Mouse (Mus musculus): ENCODE results near the gene Tmx2. TPM values are rescaled to one million over a fixed set of nuclear protein-coding genes. Genes with fewer than 3 reads are reported as not detected.
"Not testable (repeated sequence)": the region's sequence is repeated elsewhere in the genome, so short reads cannot be mapped to it uniquely, and the experiment has no call there.

The Tmx2 gene
- 90.0 TPM for polyA plus RNA-seq (2012; fragmentation: generic; extraction: Trizol)
- long read RNA-seq, experiment 1, transcript Tmx2-201 (8 exons, 1,977 nt): major isoform, 91 of 106 reads
- long read RNA-seq, experiment 1, transcript Tmx2-202 (7 exons, 1,926 nt): minor isoform, 6 of 106 reads
- long read RNA-seq, experiment 1, partial matches to known transcripts: 1 of 106 reads
- long read RNA-seq, experiment 1, other reads (novel, unspliced or antisense): 8 of 106 reads
- long read RNA-seq, experiment 2, transcript Tmx2-201 (8 exons, 1,977 nt): major isoform, 373 of 406 reads
- long read RNA-seq, experiment 2, transcript Tmx2-202 (7 exons, 1,926 nt): minor isoform, 13 of 406 reads
- long read RNA-seq, experiment 2, partial matches to known transcripts: 6 of 406 reads
- long read RNA-seq, experiment 2, other reads (novel, unspliced or antisense): 14 of 406 reads

DNA sequence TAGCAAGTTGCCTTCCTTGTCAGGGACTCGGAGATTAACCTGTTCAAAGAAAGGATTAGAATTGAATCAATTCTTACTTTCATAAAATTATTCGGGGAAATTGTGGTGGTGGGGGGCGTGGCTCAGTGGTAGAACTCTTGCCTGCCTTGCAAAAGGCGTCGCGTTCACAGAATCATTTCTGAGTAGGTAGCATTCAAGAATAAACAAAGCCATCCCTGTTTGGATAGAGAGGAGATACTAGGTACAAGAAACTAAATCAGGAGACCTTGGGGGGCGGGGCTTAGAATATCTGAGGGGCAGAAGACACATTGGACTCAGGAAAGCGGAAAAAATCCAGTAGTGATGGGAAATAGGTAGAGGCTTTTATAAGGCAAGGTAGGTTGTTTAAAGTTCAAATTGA is at the start of gene Tmx2:
Tmx2 (minus strand) TSS at position 125 of the 400 bp plus-strand sequence.
- Histone ChIP-seq H3ac (ENCODE audit: control insufficient read depth, insufficient read length, low read depth) (peak within 1 kb of the TSS; percentile 79), H3K36me3 (ENCODE audit: control insufficient read depth, insufficient read depth) (peaks cover 27% of the 10 kb centered on the region), H3K79me3 (ENCODE audit: low read depth) (peaks cover 25% of the 10 kb centered on the region), H3K79me2 (ENCODE audit: control insufficient read depth, insufficient read depth) (peaks cover 47% of the 10 kb centered on the region), H3K4me3 (ENCODE audit: insufficient read depth, poor library complexity, severe bottlenecking) (peak within 1 kb of the TSS; percentile 98), H3K27me3 (ENCODE audit: control insufficient read depth, insufficient read depth, insufficient read length) (no peaks in the 10 kb centered on the region)
- TF ChIP-seq MYOD1 (IDR thresholded peaks at IDR 0.05; ENCODE audit: control insufficient read depth, insufficient read length, low read depth) (no peak), FOSL1 (IDR thresholded peaks at IDR 0.05; ENCODE audit: insufficient read depth, low read length, poor library complexity, severe bottlenecking) (no peak)

DNA sequence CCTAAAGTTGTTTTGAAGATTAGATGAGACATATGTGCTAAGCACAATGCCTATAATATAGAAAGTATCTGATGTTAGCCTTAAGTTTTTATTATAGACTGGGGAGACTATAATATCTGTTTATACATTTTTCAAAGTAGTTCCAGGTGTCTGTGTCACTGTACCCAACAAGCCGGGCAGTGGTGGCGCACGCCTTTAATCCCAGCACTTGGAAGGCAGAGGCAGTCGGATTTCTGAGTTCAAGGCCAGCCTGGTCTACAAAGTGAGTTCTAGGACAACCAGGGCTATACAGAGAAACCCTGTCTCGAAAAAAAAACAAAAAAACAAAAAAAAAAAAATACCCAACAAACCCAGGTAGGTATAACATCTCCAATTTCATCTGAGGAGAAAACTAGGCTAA is 49.3 kb upstream of the Tmx2 start:
- peaks cover 36% of the 10 kb centered on the region for H3K79me2 ChIP-seq (ENCODE audit: control insufficient read depth, insufficient read depth)
- H3K27me3 ChIP-seq (ENCODE audit: control insufficient read depth, insufficient read depth, insufficient read length); H3K4me3 ChIP-seq (ENCODE audit: insufficient read depth, poor library complexity, severe bottlenecking); H3ac ChIP-seq (ENCODE audit: control insufficient read depth, insufficient read length, low read depth): not testable (repeated sequence)
- peaks cover 24% of the 10 kb centered on the region for H3K79me3 ChIP-seq (ENCODE audit: low read depth)
- peaks cover 29% of the 10 kb centered on the region for H3K36me3 ChIP-seq (ENCODE audit: control insufficient read depth, insufficient read depth)

DNA sequence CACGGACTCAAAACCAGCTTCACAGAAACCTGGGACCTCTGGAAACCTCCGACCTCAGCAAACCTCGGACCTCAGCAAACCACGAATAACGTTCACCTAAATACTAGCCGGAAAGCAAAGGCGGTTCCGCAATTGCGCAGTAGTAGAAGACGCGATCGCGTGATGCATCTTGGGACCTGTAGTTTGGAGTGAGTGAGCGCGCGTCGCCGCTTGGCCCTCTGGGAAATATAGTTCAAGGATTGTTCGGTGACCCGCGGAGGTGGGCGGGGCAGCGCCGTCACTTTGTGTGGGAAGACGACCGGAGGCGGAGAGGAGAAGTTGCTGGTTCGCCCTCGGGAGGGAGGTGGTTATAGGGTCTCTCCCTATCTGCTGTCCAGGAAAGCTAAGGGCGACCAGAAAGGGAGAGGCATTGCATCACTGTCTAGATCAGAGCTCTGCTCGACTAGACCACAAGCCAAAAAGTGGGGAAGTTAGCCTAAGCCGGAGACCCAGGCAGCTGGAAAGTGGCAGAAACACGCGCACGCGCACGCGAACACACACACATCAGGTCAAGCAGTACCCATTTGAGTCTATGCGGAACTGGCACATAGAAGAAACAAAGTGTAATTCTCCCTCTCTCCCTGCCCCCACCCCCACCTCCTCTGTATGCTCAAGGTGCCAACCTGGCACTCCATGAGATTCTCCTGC is 48.4 kb upstream of the Tmx2 start, which contains the start of gene Clp1:
Clp1 (minus strand) TSS at position 179 of the 687 bp plus-strand sequence.
- TF ChIP-seq MAX (IDR thresholded peaks at IDR 0.05) (no peak), MYOG (IDR thresholded peaks at IDR 0.05; ENCODE audit: control insufficient read depth, extremely low read depth, insufficient read length) (no peak), USF1 (IDR thresholded peaks at IDR 0.05; ENCODE audit: low read depth) (no peak), FOSL1 (IDR thresholded peaks at IDR 0.05; ENCODE audit: insufficient read depth, low read length, poor library complexity, severe bottlenecking) (no peak), CTCF (IDR thresholded peaks at IDR 0.05; ENCODE audit: control insufficient read depth, insufficient read depth, insufficient read length) (no peak), MYOD1 (IDR thresholded peaks at IDR 0.05; ENCODE audit: control insufficient read depth, insufficient read length, low read depth) (no peak), CEBPB (IDR thresholded peaks at IDR 0.05; ENCODE audit: low read depth) (no peak)
- peaks cover 36% of the 10 kb centered on the region for H3K79me2 ChIP-seq (ENCODE audit: control insufficient read depth, insufficient read depth)
- peak within 1 kb of the TSS; percentile 86 for H3K4me3 ChIP-seq (ENCODE audit: insufficient read depth, poor library complexity, severe bottlenecking)
- no peaks in the 10 kb centered on the region for H3K27me3 ChIP-seq (ENCODE audit: control insufficient read depth, insufficient read depth, insufficient read length)
- peak within 1 kb of the TSS; percentile 54 for H3ac ChIP-seq (ENCODE audit: control insufficient read depth, insufficient read length, low read depth)
- peaks cover 32% of the 10 kb centered on the region for H3K36me3 ChIP-seq (ENCODE audit: control insufficient read depth, insufficient read depth)
- H3K79me3 ChIP-seq (ENCODE audit: low read depth): peaks cover 24% of the 10 kb centered on the region

DNA sequence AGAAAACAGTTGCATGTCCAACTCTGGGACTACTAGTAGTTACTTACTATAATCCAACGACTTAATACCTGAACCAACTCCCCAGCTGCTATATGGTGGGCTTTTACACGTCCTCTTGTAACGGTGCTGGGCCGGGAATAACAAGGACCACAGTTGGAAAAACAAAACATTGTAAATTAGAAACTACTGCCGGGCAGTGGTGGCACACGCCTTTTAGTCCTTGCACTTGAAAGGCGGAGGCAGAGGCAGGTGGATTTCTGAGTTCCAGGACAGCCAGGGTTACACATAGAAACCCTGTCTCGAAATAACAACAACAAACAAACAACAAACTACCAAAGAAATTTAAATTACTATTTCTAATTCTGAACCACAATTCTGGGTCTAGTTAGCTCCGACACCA is 47.8 kb upstream of the Tmx2 start:
- H3K79me3 ChIP-seq (ENCODE audit: low read depth): peaks cover 24% of the 10 kb centered on the region
- TF ChIP-seq MAX (IDR thresholded peaks at IDR 0.05): no peak
- no peak for TF ChIP-seq MYOD1 (IDR thresholded peaks at IDR 0.05; ENCODE audit: control insufficient read depth, insufficient read length, low read depth)
- no peak for TF ChIP-seq FOSL1 (IDR thresholded peaks at IDR 0.05; ENCODE audit: insufficient read depth, low read length, poor library complexity, severe bottlenecking)
- no peak for TF ChIP-seq CTCF (IDR thresholded peaks at IDR 0.05; ENCODE audit: control insufficient read depth, insufficient read depth, insufficient read length)
- TF ChIP-seq USF1 (IDR thresholded peaks at IDR 0.05; ENCODE audit: low read depth): no peak
- no peak for TF ChIP-seq CEBPB (IDR thresholded peaks at IDR 0.05; ENCODE audit: low read depth)
- no peak for TF ChIP-seq MYOG (IDR thresholded peaks at IDR 0.05; ENCODE audit: control insufficient read depth, extremely low read depth, insufficient read length)
- H3K36me3 ChIP-seq (ENCODE audit: control insufficient read depth, insufficient read depth): peaks cover 38% of the 10 kb centered on the region
- peaks cover 36% of the 10 kb centered on the region for H3K79me2 ChIP-seq (ENCODE audit: control insufficient read depth, insufficient read depth)
- H3K27me3 ChIP-seq (ENCODE audit: control insufficient read depth, insufficient read depth, insufficient read length): no peaks in the 10 kb centered on the region
- H3ac ChIP-seq (ENCODE audit: control insufficient read depth, insufficient read length, low read depth): peak overlapping the region; percentile 46
- peak overlapping the region; percentile 86 for H3K4me3 ChIP-seq (ENCODE audit: insufficient read depth, poor library complexity, severe bottlenecking)

DNA sequence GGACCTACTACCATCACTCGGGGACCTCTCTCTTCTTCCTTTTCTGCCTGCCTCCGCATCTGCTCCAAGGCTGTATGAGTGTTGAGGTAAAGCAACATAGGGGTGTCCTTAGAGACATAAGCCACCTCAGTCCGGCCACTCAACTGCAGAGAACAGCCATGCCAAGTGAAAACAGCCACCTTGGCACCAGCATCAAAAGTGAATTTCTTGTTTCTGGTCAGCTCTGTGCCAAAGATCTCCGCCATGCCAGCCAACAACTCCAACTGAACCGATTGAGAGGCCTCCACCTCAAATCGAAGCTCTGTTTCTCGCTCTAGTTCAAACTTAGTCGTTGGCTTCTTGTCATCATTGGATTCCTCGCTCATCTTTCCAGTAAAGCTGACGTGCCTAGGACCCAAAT is 46.8 kb upstream of the Tmx2 start:
- Histone ChIP-seq H3K4me3 (ENCODE audit: insufficient read depth, poor library complexity, severe bottlenecking) (no peak overlapping the region), H3K79me3 (ENCODE audit: low read depth) (peaks cover 26% of the 10 kb centered on the region), H3ac (ENCODE audit: control insufficient read depth, insufficient read length, low read depth) (no peak overlapping the region), H3K36me3 (ENCODE audit: control insufficient read depth, insufficient read depth) (peaks cover 46% of the 10 kb centered on the region), H3K27me3 (ENCODE audit: control insufficient read depth, insufficient read depth, insufficient read length) (no peaks in the 10 kb centered on the region), H3K79me2 (ENCODE audit: control insufficient read depth, insufficient read depth) (peaks cover 36% of the 10 kb centered on the region)
- TF ChIP-seq MAX (IDR thresholded peaks at IDR 0.05): no peak
- no peak for TF ChIP-seq MYOD1 (IDR thresholded peaks at IDR 0.05; ENCODE audit: control insufficient read depth, insufficient read length, low read depth)
- no peak for TF ChIP-seq USF1 (IDR thresholded peaks at IDR 0.05; ENCODE audit: low read depth)
- TF ChIP-seq MYOG (IDR thresholded peaks at IDR 0.05; ENCODE audit: control insufficient read depth, extremely low read depth, insufficient read length): no peak
- no peak for TF ChIP-seq CEBPB (IDR thresholded peaks at IDR 0.05; ENCODE audit: low read depth)
- TF ChIP-seq FOSL1 (IDR thresholded peaks at IDR 0.05; ENCODE audit: insufficient read depth, low read length, poor library complexity, severe bottlenecking): no peak
- TF ChIP-seq CTCF (IDR thresholded peaks at IDR 0.05; ENCODE audit: control insufficient read depth, insufficient read depth, insufficient read length): no peak

Measured in C2C12 (cell line).